Mouse (Mus musculus): ENCODE measurements around the gene Psmc1.

GRCm38 (mm10) chr12:100166939-100167338 lies 57.0 kb downstream of the Psmc1 start:
- no peak for TF ChIP-seq EP300 (IDR thresholded peaks at IDR 0.05)
- TF ChIP-seq CTCF (IDR thresholded peaks at IDR 0.05), result no peak
